ENCODE assay signal across 9 mouse cellular contexts in the genomic region with DNA sequence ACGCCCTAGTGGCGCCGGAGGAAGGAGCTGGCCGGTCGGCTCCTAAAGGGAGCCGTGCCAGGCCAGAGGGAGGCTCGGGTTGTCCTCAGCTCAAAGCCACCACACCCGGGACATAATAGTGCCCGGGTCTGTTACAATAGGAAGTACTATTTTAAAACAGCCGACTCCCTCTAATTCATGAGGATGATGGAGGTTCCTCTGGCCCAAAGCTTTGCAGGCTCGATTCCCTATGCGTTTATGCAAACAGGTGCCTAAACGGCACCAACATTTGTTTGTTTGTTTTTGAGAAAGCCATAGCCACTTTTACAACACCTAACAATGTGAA. TPM values are rescaled to one million over a fixed set of nuclear protein-coding genes. Genes with fewer than 3 reads are reported as not detected.
DNase-seq lines count a peak whose midpoint lies in the region; ATAC-seq lines count a peak whose summit lies in the region.
"Had no signal": no experiment of that assay in that cellular context is flagged by ENCODE, and none has a peak within 500 bp of the region (broad histone marks: within the 10 kb centered on the region; RNA-seq: fewer than 3 reads in every experiment).

No protein-coding gene starts in this region.

- ATAC-seq in heart, embryonic 12.5 days (ENCODE audit: insufficient number of reproducible peaks, low FRiP score), result no peak
- no peak; the same call in 1 of the 2 replicates for ATAC-seq in frontal cortex, adult (ENCODE audit: low TSS enrichment)
- ATAC-seq: CD4-positive, CD25-positive, alpha-beta regulatory T cell, adult 4 months had no signal

- 0 out of 2 replicates have a peak, but pooled peaks cover 4% of the 10 kb centered on the region for H3K27me3 ChIP-seq in heart, embryonic 12.5 days (replicated peaks)
- H3K27me3 ChIP-seq in hindbrain, embryonic 10.5 days (ENCODE audit: insufficient read depth, poor library complexity, severe bottlenecking), result peaks cover 24% of the 10 kb centered on the region
- peaks cover 36% of the 10 kb centered on the region for H3K27me3 ChIP-seq in midbrain, embryonic 10.5 days (ENCODE audit: low read depth, poor library complexity, severe bottlenecking)

- no peaks in the 10 kb centered on the region for H3K36me3 ChIP-seq in heart, embryonic 12.5 days
- no peaks in the 10 kb centered on the region for H3K36me3 ChIP-seq in hindbrain, embryonic 10.5 days
- H3K36me3 ChIP-seq in midbrain, embryonic 10.5 days, result no peaks in the 10 kb centered on the region

- WGBS in heart, embryonic 12.5 days, result 4% methylated on average over 13 of the region's 13 CpGs
- 4% methylated on average over 13 of the region's 13 CpGs for WGBS in hindbrain, embryonic 10.5 days
- 4% methylated on average over 13 of the region's 13 CpGs for WGBS in midbrain, embryonic 10.5 days

- H3K9me3 ChIP-seq in heart, embryonic 12.5 days (replicated peaks), result no peaks in the 10 kb centered on the region
- no peaks in the 10 kb centered on the region for H3K9me3 ChIP-seq in hindbrain, embryonic 10.5 days
- H3K9me3 ChIP-seq in midbrain, embryonic 10.5 days (replicated peaks), result no peaks in the 10 kb centered on the region

- H3K9ac ChIP-seq in heart, embryonic 12.5 days, result peak overlapping the region; percentile 86

- DNase-seq in heart, postnatal 10 days, result no peak
- DNase-seq in ES-CJ7 (ENCODE audit: low read depth, low spot score) (peak; percentile 6), adipocyte (ENCODE audit: low spot score) (no peak)
- no peak for DNase-seq in hindbrain, embryonic 10.5 days (ENCODE audit: low spot score)
- DNase-seq in midbrain, embryonic 10.5 days (ENCODE audit: low spot score), result no peak
- DNase-seq in spleen, postnatal 36 days (ENCODE audit: low spot score in 2 of 2), result no peak

- H3K4me3 ChIP-seq in heart, embryonic 12.5 days, result peak overlapping the region; percentile 74
- H3K4me3 ChIP-seq in hindbrain, embryonic 10.5 days, result peak overlapping the region; percentile 71
- H3K4me3 ChIP-seq in midbrain, embryonic 10.5 days, result peak overlapping the region; percentile 69

- intact Hi-C loops in heart, postnatal 10 days (cut with DNase I), result loop anchor here (5.0 kb wide), 1 partner anchor 174 kb away; no protein-coding TSS in a partner anchor

- peak overlapping the region; percentile 84 for H3K4me2 ChIP-seq in heart, embryonic 12.5 days

- peak overlapping the region; percentile 80 for H3K27ac ChIP-seq in heart, embryonic 12.5 days (ENCODE audit: poor library complexity, severe bottlenecking)
- peak overlapping the region; percentile 90 for H3K27ac ChIP-seq in hindbrain, embryonic 10.5 days
- peak overlapping the region; percentile 90 for H3K27ac ChIP-seq in midbrain, embryonic 10.5 days (replicated peaks)

- peaks cover 13% of the 10 kb centered on the region for H3K4me1 ChIP-seq in heart, embryonic 12.5 days (replicated peaks)
- peaks cover 21% of the 10 kb centered on the region for H3K4me1 ChIP-seq in hindbrain, embryonic 10.5 days (replicated peaks)
- H3K4me1 ChIP-seq in midbrain, embryonic 10.5 days, result peaks cover 31% of the 10 kb centered on the region

RNA-seq across cellular contexts. Expression of gene Arhgef28, which starts 0.3 kb away (rescaled TPM):
- polyA plus RNA-seq in heart, embryonic 12.5 days (2016; fragmentation: Nextera tagmentation; extraction: Ambion mirVana), result 12.6 and 13.4 TPM in 2 replicates
- total RNA-seq in heart, postnatal 10 days (2021), result 1 to 10 TPM; 6.1 to 8.8 TPM
- 8.6 and 10.6 TPM in 2 replicates for polyA plus RNA-seq in hindbrain, embryonic 10.5 days (2016; fragmentation: Nextera tagmentation; extraction: Ambion mirVana)
- 8.9 and 10.0 TPM in 2 replicates for polyA plus RNA-seq in midbrain, embryonic 10.5 days (2016; fragmentation: Nextera tagmentation; extraction: Ambion mirVana)

RNA-seq across cellular contexts. Expression of gene Utp15, which starts 56.3 kb away (rescaled TPM):
- polyA plus RNA-seq in heart, embryonic 12.5 days (2016; fragmentation: Nextera tagmentation; extraction: Ambion mirVana), result 19.2 and 19.7 TPM in 2 replicates
- 1 to 10 TPM; 7.7 to 8.3 TPM for total RNA-seq in heart, postnatal 10 days (2021)
- 36.8 and 44.8 TPM in 2 replicates for polyA plus RNA-seq in hindbrain, embryonic 10.5 days (2016; fragmentation: Nextera tagmentation; extraction: Ambion mirVana)
- polyA plus RNA-seq in midbrain, embryonic 10.5 days (2016; fragmentation: Nextera tagmentation; extraction: Ambion mirVana), result 41.9 and 46.8 TPM in 2 replicates

RNA-seq across cellular contexts. Expression of gene Ankra2, which starts 56.4 kb away (rescaled TPM):
- polyA plus RNA-seq in heart, embryonic 12.5 days (2016; fragmentation: Nextera tagmentation; extraction: Ambion mirVana), result 16.1 and 18.5 TPM in 2 replicates
- 10 to 100 TPM; 23.5 to 23.7 TPM for total RNA-seq in heart, postnatal 10 days (2021)
- polyA plus RNA-seq in hindbrain, embryonic 10.5 days (2016; fragmentation: Nextera tagmentation; extraction: Ambion mirVana), result 17.6 and 22.4 TPM in 2 replicates
- 17.7 and 23.3 TPM in 2 replicates for polyA plus RNA-seq in midbrain, embryonic 10.5 days (2016; fragmentation: Nextera tagmentation; extraction: Ambion mirVana)
